Mouse (Mus musculus) bone marrow macrophage, adult 2 months (primary cell): ENCODE data around the gene Tnfsf12.

Experiments
- CTCF ChIP-seq: IDR thresholded peaks from 2 replicates; pipeline ENCODE4 v1.5.1; 2012; ENCODE audit warnings: low read depth, mild to moderate bottlenecking, low read length, moderate library complexity
- POLR2A ChIP-seq: IDR thresholded peaks from 2 replicates; pipeline ENCODE4 v1.6.1; 2012; ENCODE audit warnings: mild to moderate bottlenecking, low read depth, low read length, borderline replicate concordance

DNA sequence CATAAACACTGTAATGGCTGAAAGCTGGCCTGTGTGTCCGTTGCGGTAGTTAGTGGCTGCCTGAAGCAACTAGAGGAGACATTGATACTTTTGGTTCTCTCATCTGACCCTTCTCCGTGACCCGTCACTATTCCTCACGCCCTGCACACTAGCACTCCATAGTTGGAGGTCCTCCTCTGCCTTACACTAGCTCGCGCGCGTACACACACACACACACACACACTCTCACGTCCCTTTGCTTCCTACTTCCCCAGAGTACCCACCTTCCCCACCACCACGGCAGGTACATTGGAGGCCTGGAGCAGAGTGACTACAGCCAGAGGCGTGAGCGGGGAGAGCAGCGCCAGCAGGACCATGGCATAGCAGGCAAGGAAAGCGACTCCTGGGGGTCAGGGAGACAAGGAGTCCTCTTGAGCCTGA lies 38.2 kb downstream of the Tnfsf12 start:
- TF ChIP-seq CTCF (no peak), POLR2A (no peak)
